Mouse (Mus musculus) stomach, postnatal 0 days (tissue): Measurements from ENCODE around the gene Tm6sf2. TPM values are rescaled to one million over a fixed set of nuclear protein-coding genes. Genes with fewer than 3 reads are reported as not detected.

ENCODE experiments used
- ATAC-seq: fragments of 200-750 bp; cut with Nextera tagmentation; 2 replicates; pipeline ENCODE4 v1.8.0; 2017; ENCODE audit not compliant: low FRiP score, low TSS enrichment
- DNase-seq: peaks from one replicate; pipeline ENCODE4 v3.0.0-alpha.2; 2016; ENCODE audit warnings: low spot score
- H3K27ac ChIP-seq: fragments of 300-500 bp; sonication (generic); replicated peaks from 2 replicates; pipeline ENCODE4 v1.5.1; 2014; ENCODE audit warnings: mild to moderate bottlenecking, control low read depth
- H3K27me3 ChIP-seq: fragments of 300-500 bp; sonication (generic); 2 replicates; pipeline ENCODE4 v1.6.1; 2014; ENCODE audit warnings: low read length; ENCODE audit not compliant: control insufficient read depth, insufficient read depth
- H3K36me3 ChIP-seq: fragments of 300-500 bp; sonication (generic); 2 replicates; pipeline ENCODE4 v1.6.1; 2014; ENCODE audit warnings: low read length, mixed read lengths; ENCODE audit not compliant: control insufficient read depth, insufficient read depth
- H3K4me1 ChIP-seq: fragments of 300-500 bp; sonication (generic); replicated peaks from 2 replicates; pipeline ENCODE4 v1.6.1; 2014; ENCODE audit warnings: antibody characterized with exemption; ENCODE audit not compliant: control insufficient read depth, insufficient read depth
- H3K4me2 ChIP-seq: fragments of 300-500 bp; sonication (generic); replicated peaks from 2 replicates; pipeline ENCODE4 v1.6.1; 2014; ENCODE audit warnings: low read depth, mild to moderate bottlenecking, control low read depth, moderate library complexity
- H3K4me3 ChIP-seq: fragments of 300-500 bp; sonication (generic); 2 replicates; pipeline ENCODE4 v1.5.1; 2014; ENCODE audit warnings: low read depth, low read length, control low read depth
- H3K9ac ChIP-seq: fragments of 300-500 bp; sonication (generic); 2 replicates; pipeline ENCODE4 v1.6.1; 2014; ENCODE audit warnings: mild to moderate bottlenecking, low read length, control low read depth, mixed read lengths
- H3K9me3 ChIP-seq: fragments of 300-500 bp; sonication (generic); 2 replicates; pipeline ENCODE4 v1.6.1; 2016; ENCODE audit warnings: low read length; ENCODE audit not compliant: control insufficient read depth
- CTCF ChIP-seq: IDR thresholded peaks from 2 replicates; pipeline ENCODE4 v1.5.1; 2016; ENCODE audit warnings: antibody characterized with exemption, low read depth, mild to moderate bottlenecking, moderate library complexity
- EP300 ChIP-seq: optimal IDR thresholded peaks from 2 replicates; pipeline ENCODE3; 2016; ENCODE audit warnings: antibody characterized with exemption
- WGBS: fragments of 180-500 bp; shearing (Covaris S2); extraction: QIAGEN DNeasy Blood & Tissue Kit; methylation state at CpG from one replicate; pipeline ENCODE4 v1.1.7; 2014; 5-methylcytosine and 5-hydroxymethylcytosine counted together
- polyA plus RNA-seq: library from polyadenylated mRNA; unstranded; fragments of >200 nt; fragmentation: Nextera tagmentation; extraction: Ambion mirVana; gene quantifications from 2 replicates; pipeline ENCODE4 v1.2.1, GENCODE M21; 2015

Gene Tm6sf2
- polyA plus RNA-seq, 1 experiment from 2014 or later: 1.5 TPM

GRCm38 (mm10) chr8:70114892-70115291 lies 42.2 kb downstream of the Tm6sf2 start:
- H3K36me3 ChIP-seq: no peaks in the 10 kb centered on the region
- ATAC-seq: no peak
- TF ChIP-seq EP300 (no peak), CTCF (no peak)
- H3K9ac ChIP-seq: no peak overlapping the region
- no peak for DNase-seq
- 63% methylated on average over 13 of the region's 13 CpGs for WGBS
- H3K4me1 ChIP-seq: no peaks in the 10 kb centered on the region
- no peak overlapping the region for H3K4me3 ChIP-seq
- no peak overlapping the region for H3K27ac ChIP-seq
- no peaks in the 10 kb centered on the region for H3K9me3 ChIP-seq
- no peak overlapping the region for H3K4me2 ChIP-seq
- H3K27me3 ChIP-seq: peaks cover 13% of the 10 kb centered on the region; the same call in 1 of the 2 replicates

DNA sequence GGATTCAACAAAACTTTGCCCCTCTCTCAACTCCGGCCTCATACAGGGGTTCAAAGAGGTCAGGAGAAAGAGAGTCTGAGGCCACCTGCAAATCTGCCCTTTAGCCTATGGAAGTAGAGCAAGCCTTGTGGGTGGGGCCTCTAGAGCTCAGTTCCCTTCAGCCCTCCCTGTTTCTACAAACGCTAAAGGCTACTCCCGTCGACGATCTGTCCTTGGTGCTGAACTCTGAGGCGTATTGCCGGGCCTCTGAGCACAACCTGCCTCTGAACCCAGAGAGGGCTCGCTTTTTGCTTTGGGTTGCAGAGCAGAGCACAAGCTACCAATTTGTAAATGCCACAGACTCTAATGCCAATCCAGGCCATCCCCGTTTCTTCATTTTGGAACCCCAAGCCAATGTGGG lies 44.9 kb downstream of the Tm6sf2 start:
- no peak for TF ChIP-seq EP300
- TF ChIP-seq CTCF: no peak
- no peak for ATAC-seq
- H3K9ac ChIP-seq: no peak overlapping the region
- no peaks in the 10 kb centered on the region for H3K36me3 ChIP-seq
- H3K27me3 ChIP-seq: peaks cover 6% of the 10 kb centered on the region; the same call in 1 of the 2 replicates
- peak; percentile 65 for DNase-seq
- H3K4me3 ChIP-seq: no peak overlapping the region
- no peaks in the 10 kb centered on the region for H3K9me3 ChIP-seq
- 5% methylated on average over 9 of the region's 9 CpGs for WGBS
- no peak overlapping the region for H3K27ac ChIP-seq
- no peaks in the 10 kb centered on the region for H3K4me1 ChIP-seq
- no peak overlapping the region for H3K4me2 ChIP-seq

GRCm38 (mm10) chr8:70118726-70119700 lies 46.3 kb downstream of the Tm6sf2 start:
- Histone ChIP-seq H3K36me3 (no peaks in the 10 kb centered on the region), H3K27ac (no peak overlapping the region), H3K4me3 (no peak overlapping the region), H3K4me1 (no peaks in the 10 kb centered on the region), H3K9ac (no peak overlapping the region), H3K9me3 (no peaks in the 10 kb centered on the region), H3K27me3 (no peaks in the 10 kb centered on the region), H3K4me2 (no peak overlapping the region)
- ATAC-seq (no peak), DNase-seq (no peak)
- WGBS: 15% methylated on average over 17 of the region's 17 CpGs
- TF ChIP-seq EP300: no peak
- no peak for TF ChIP-seq CTCF

GRCm38 (mm10) chr8:70120667-70121066 lies 47.9 kb downstream of the Tm6sf2 start, which contains the start of gene Ncan:
Gene Ncan, minus strand, starts transcription at chr8:70120873.
- Histone ChIP-seq H3K27ac (no peak within 1 kb of the TSS), H3K36me3 (no peaks in the 10 kb centered on the region), H3K4me1 (no peaks in the 10 kb centered on the region), H3K9me3 (no peaks in the 10 kb centered on the region), H3K4me3 (no peak within 1 kb of the TSS), H3K27me3 (no peaks in the 10 kb centered on the region), H3K9ac (no peak within 1 kb of the TSS), H3K4me2 (no peak within 1 kb of the TSS)
- ATAC-seq (peak; percentile 56; the same call in 1 of the 2 replicates), DNase-seq (peak; percentile 57)
- TF ChIP-seq EP300: no peak
- no peak for TF ChIP-seq CTCF
- 1% methylated on average over 19 of the region's 19 CpGs for WGBS

- ATAC-seq (0 out of 2 replicates have a peak, but pooled peaks have one; percentile 36), DNase-seq (no peak)
- Histone ChIP-seq H3K4me3 (no peak overlapping the region), H3K4me2 (no peak overlapping the region), H3K36me3 (no peaks in the 10 kb centered on the region), H3K27me3 (no peaks in the 10 kb centered on the region), H3K27ac (no peak overlapping the region), H3K4me1 (no peaks in the 10 kb centered on the region), H3K9me3 (no peaks in the 10 kb centered on the region), H3K9ac (no peak overlapping the region)
- no peak for TF ChIP-seq EP300
- TF ChIP-seq CTCF: peak; percentile 68
- WGBS: 50% methylated on average over 2 of the region's 2 CpGs
Measured at GRCm38 (mm10) chr8:70122863-70123262, 50.1 kb downstream of the Tm6sf2 start.

- WGBS: 57% methylated on average over 8 of the region's 8 CpGs
- no peak for ATAC-seq
- H3K9me3 ChIP-seq: no peaks in the 10 kb centered on the region
Measured at GRCm38 (mm10) chr8:70124992-70125391, 52.3 kb downstream of the Tm6sf2 start.

More at GRCm38 (mm10) chr8:70124992-70125391, 52.3 kb downstream of the Tm6sf2 start:
- no peak overlapping the region for H3K27ac ChIP-seq
- no peaks in the 10 kb centered on the region for H3K36me3 ChIP-seq
- no peak overlapping the region for H3K4me2 ChIP-seq
- no peak for TF ChIP-seq CTCF
- TF ChIP-seq EP300: no peak
- DNase-seq: no peak
- no peaks in the 10 kb centered on the region for H3K4me1 ChIP-seq
- no peak overlapping the region for H3K4me3 ChIP-seq
- no peaks in the 10 kb centered on the region for H3K27me3 ChIP-seq
- no peak overlapping the region for H3K9ac ChIP-seq
